ENCODE assay signal across 8 mouse cellular contexts in genomic region chr5:138441286-138442194, GRCm38 (mm10). TPM values are rescaled to one million over a fixed set of nuclear protein-coding genes. Genes with fewer than 3 reads are reported as not detected.
A peak's percentile ranks its signal among the peaks of the same experiment; 100 is the strongest.
DNase-seq lines count a peak whose midpoint lies in the region; ATAC-seq and TF ChIP-seq lines count a peak whose summit lies in the region.

Zfp157 (plus strand) TSS chr5:138441468.

- H3K9me3 ChIP-seq in megakaryocyte, embryonic 14.5 days, result no peaks in the 10 kb centered on the region

- peak; percentile 85 for TF ChIP-seq POLR2A in cortical plate, adult 2 months (IDR thresholded peaks at IDR 0.05; ENCODE audit: extremely low read depth, insufficient read depth, low read length)

- no peak for TF ChIP-seq CTCF in cortical plate, adult 2 months (IDR thresholded peaks at IDR 0.05; ENCODE audit: extremely low read depth, insufficient read depth, low read length)

- peak; percentile 100 for ATAC-seq in activated CD4-positive, CD25-positive, alpha-beta regulatory T cell, adult 4 months

- H3K4me3 ChIP-seq in cortical plate, adult 2 months (ENCODE audit: insufficient read depth, low read length), result peak within 1 kb of the TSS; percentile 55
- H3K4me3 ChIP-seq in megakaryocyte, embryonic 14.5 days (replicated peaks), result peak within 1 kb of the TSS; percentile 96

- H3K27me3 ChIP-seq in megakaryocyte, embryonic 14.5 days (replicated peaks), result no peaks in the 10 kb centered on the region

- H3K4me1 ChIP-seq in cortical plate, adult 2 months (ENCODE audit: control insufficient read depth, insufficient read depth, low read length), result peaks cover 10% of the 10 kb centered on the region
- H3K4me1 ChIP-seq in megakaryocyte, embryonic 14.5 days, result peaks cover 19% of the 10 kb centered on the region

- peak within 1 kb of the TSS; percentile 80 for H3K27ac ChIP-seq in cortical plate, adult 2 months (ENCODE audit: insufficient read depth, low read length)

- peak; percentile 78 to 81 for DNase-seq in gastrocnemius, adult 8-10 months (ENCODE audit: low spot score in 2 of 2)
- peak; percentile 76 for DNase-seq in hindlimb bud, embryonic 11.5 days (ENCODE audit: extremely low spot score, low read depth, low spot score)
- peak; percentile 80 to 95 for DNase-seq in left cerebral cortex, adult 8-10 months (ENCODE audit: low spot score in 2 of 2)
- DNase-seq in right cerebral cortex, postnatal 10 days (ENCODE audit: low spot score in 2 of 2), result peak; percentile 96 to 98
- DNase-seq in urinary bladder, postnatal 25 days (ENCODE audit: low spot score), result peak; percentile 72

- peaks cover 35% of the 10 kb centered on the region for H3K36me3 ChIP-seq in megakaryocyte, embryonic 14.5 days (replicated peaks; ENCODE audit: low read length)

RNA-seq across cellular contexts. Expression of gene Zfp157, which starts in this region (rescaled TPM):
- 10 to 100 TPM; 14.6 to 18.4 TPM for polyA plus RNA-seq in activated CD4-positive, CD25-positive, alpha-beta regulatory T cell, adult 4 months (2017; shearing (Covaris generic))
- polyA plus RNA-seq in cortical plate, adult 2 months (2012; rRNA removed), result 16.0 and 17.2 TPM in 2 replicates
- total RNA-seq in gastrocnemius, adult 8-10 months (2022), result 1 to 10 TPM; 2.0 to 2.5 (median 2.3) TPM
- 10 to 100 TPM; 20.6 to 23.6 (median 20.8) TPM for total RNA-seq in left cerebral cortex, adult 8-10 months (2022)
- polyA plus RNA-seq in megakaryocyte, embryonic 14.5 days (2012; ENCODE audit: insufficient read depth, low replicate concordance), result 0.27 TPM in 1 of 2 replicates, not detected in the other

Comparison
In these comparisons a context has a peak if more than half of its experiments do, and no peak if none do; other contexts are left out.
1. Peak in every context shown above with its lines: DNase-seq, ATAC-seq, H3K4me3 ChIP-seq and H3K27ac ChIP-seq.
2. RNA of gene Zfp157 (total RNA-seq): 20.6 to 23.6 TPM in left cerebral cortex, adult 8-10 months; 2.0 to 2.5 TPM in gastrocnemius, adult 8-10 months; every median in the first group is over 4 times any median in the second.
3. RNA of gene Zfp157 (polyA plus RNA-seq): 14.6 to 18.4 TPM in activated CD4-positive, CD25-positive, alpha-beta regulatory T cell, adult 4 months and 16.0 to 17.2 TPM in cortical plate, adult 2 months; 0.27 TPM in megakaryocyte, embryonic 14.5 days; every median in the first group is over 10 times any median in the second.